Mouse (Mus musculus) thymus, adult 2 months (tissue): ENCODE measurements at regions not wholly inside any gene's neighbourhood (a gene's known extent, or its start where the extent isn't known, plus 50 kb on each side); places are given as distances from the start of the nearest gene placed in this dataset.

Experiments used
- DNase-seq: peaks from one replicate; pipeline ENCODE4 v3.0.0; 2021
- H3K27ac ChIP-seq: fragments of 200-500 bp; 2 replicates; pipeline ENCODE4 v1.5.1; 2012; ENCODE audit warnings: low read length, control low read depth; ENCODE audit not compliant: control insufficient read depth, insufficient read depth
- H3K27me3 ChIP-seq: fragments of 200-500 bp; 2 replicates; pipeline ENCODE4 v1.6.1; 2012; ENCODE audit warnings: mild to moderate bottlenecking, low read length, moderate library complexity, mixed read lengths; ENCODE audit not compliant: control insufficient read depth, insufficient read depth
- H3K36me3 ChIP-seq: fragments of 200-500 bp; 2 replicates; pipeline ENCODE4 v1.6.1; 2012; ENCODE audit warnings: mild to moderate bottlenecking, low read length, moderate library complexity; ENCODE audit not compliant: control insufficient read depth, insufficient read depth
- H3K4me1 ChIP-seq: fragments of 200-500 bp; replicated peaks from 2 replicates; pipeline ENCODE4 v1.6.1; 2012; ENCODE audit warnings: low read length; ENCODE audit not compliant: control insufficient read depth, insufficient read depth
- H3K4me3 ChIP-seq: fragments of 200-500 bp; 2 replicates; pipeline ENCODE4 v1.5.1; 2012; ENCODE audit warnings: mild to moderate bottlenecking, low read length, control low read depth, moderate library complexity; ENCODE audit not compliant: control insufficient read depth, insufficient read depth
- CTCF ChIP-seq: fragments of 200-500 bp; IDR thresholded peaks from 2 replicates; pipeline ENCODE4 v1.5.1; 2012; ENCODE audit warnings: mild to moderate bottlenecking, control low read depth, low read length, moderate library complexity, borderline replicate concordance; ENCODE audit not compliant: control insufficient read depth, poor library complexity, insufficient read depth; ENCODE audit errors: extremely low read depth
- POLR2A ChIP-seq: fragments of 200-500 bp; IDR thresholded peaks from 2 replicates; pipeline ENCODE4 v1.6.1; 2012; ENCODE audit warnings: mild to moderate bottlenecking, low read length, control low read depth, moderate library complexity; ENCODE audit not compliant: control insufficient read depth, poor library complexity, insufficient read depth; ENCODE audit errors: extremely low read depth
- WGBS: fragments of 180-500 bp; shearing (Covaris S2); methylation state at CpG from one replicate; pipeline ENCODE4 v1.1.7; 2018; 5-methylcytosine and 5-hydroxymethylcytosine counted together

DNA sequence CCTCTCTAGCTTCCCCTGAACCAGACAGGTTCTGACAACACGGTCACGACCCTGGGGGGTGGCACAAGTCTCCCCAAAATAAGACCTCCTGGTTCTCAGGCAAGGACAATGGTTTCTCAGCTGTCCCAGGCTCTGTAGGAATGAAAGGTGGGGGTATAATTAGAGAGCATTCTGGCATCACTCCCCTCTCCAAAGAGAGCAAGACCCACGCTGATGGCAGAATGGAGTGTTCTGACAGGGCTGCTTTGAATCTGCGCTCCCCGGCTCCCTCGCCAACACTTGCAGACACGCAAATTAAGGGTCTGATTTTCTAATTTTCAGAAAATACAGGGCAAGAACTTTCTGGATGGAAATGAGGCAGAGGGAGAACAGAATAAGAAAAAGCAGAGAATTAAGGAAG lies 181.2 kb upstream of the Kazn start:
- TF ChIP-seq POLR2A = no peak
- TF ChIP-seq CTCF = no peak
- Histone ChIP-seq H3K36me3 (no peaks in the 10 kb centered on the region), H3K4me3 (no peak overlapping the region), H3K4me1 (no peaks in the 10 kb centered on the region), H3K27me3 (no peaks in the 10 kb centered on the region), H3K27ac (no peak overlapping the region)
- 90% methylated on average over 7 of the region's 7 CpGs for WGBS
- DNase-seq = no peak

DNA sequence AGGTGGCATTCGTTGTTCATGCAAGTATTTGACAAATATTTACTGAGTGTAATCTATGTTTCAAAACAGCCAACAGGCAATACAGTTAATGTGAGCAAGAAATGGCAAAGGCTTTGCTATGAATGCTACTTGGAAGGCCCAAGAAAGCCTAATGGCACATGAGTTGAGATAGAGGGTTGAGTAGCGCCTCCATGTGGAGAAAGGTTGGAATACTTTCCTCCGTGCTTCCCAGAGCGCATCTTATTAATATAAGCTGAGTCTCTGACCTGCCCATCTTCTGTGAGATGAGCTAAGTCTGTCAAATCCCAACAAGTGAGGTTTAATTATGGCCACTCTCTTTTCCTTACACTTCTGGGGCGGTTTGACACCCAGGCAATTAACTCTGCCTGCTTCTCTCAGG lies 175.7 kb upstream of the Kazn start:
- WGBS = 75% methylated on average over 5 of the region's 5 CpGs
- no peak overlapping the region for H3K4me3 ChIP-seq
- H3K27me3 ChIP-seq = no peaks in the 10 kb centered on the region
- H3K4me1 ChIP-seq = no peaks in the 10 kb centered on the region
- no peak overlapping the region for H3K27ac ChIP-seq
- no peaks in the 10 kb centered on the region for H3K36me3 ChIP-seq
- TF ChIP-seq POLR2A (no peak), CTCF (no peak)
- no peak for DNase-seq

DNA sequence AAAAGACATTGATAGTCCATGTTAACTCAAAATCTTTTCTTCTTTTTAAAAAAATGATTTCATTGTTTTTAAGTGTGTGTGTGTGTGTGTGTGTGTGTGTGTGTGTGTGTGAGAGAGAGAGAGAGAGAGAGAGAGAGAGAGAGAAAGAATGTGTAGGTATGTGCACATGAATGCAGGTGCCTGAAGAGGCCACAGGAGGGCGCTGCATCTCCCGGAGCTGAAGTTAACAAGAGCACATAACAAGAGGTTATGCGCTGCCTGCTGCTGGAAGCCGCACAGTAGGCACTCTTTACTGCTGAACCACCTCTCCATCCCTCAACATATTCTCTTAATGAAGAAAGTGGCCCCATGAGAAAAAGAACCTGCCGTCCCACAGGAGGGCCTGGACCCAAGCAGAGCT lies 172.6 kb upstream of the Kazn start:
- Histone ChIP-seq H3K4me3 (no peak overlapping the region), H3K4me1 (no peaks in the 10 kb centered on the region), H3K27me3 (no peaks in the 10 kb centered on the region), H3K36me3 (no peaks in the 10 kb centered on the region), H3K27ac (no peak overlapping the region)
- TF ChIP-seq CTCF = no peak
- TF ChIP-seq POLR2A = no peak
- DNase-seq = no peak
- WGBS = 89% methylated on average over 5 of the region's 5 CpGs

DNA sequence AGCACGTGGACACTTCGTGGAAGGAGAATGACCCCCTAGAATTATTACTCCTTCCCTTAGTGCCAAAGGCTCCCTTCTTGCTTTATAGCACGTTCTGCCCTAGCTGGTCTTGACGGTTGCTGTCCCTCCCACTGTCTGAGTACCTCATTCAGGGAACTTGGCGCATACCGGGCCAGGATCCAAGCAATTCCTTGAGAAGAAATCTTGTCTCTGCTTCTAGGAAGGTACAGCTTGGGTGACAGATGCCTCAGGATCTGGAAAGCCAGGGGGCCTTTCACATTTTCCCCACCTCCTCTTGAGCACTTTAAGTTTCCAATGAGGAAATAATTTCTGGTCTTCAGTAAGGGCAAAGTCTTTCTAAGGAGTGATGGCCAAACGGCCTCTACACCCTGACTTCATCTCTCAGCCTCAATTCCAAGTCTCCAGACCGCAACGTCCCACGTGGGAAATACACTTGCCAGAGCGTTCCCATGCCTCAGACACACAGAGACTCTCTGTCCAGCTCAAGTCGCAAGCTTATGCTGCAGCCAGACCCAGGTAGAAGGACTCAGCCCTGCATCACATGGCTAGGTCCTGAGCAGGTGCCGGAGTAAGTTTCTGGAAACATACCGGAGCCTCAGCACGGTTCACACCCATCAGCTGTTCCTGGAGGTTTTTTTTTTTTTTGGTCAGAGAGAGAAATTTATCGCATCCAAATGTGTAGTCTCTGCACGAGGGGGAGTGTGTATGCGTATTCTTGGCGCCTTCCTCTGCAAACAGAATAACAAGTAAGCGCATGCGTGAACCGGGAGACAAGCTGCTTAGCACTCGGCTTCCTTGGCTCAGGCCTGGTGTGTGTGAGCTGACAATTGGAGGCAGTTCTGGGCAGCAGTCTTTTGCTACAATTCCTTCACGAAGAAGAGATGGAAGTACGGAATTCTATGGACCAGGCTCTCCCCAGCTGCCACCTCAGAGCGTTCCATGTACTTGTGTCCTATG lies 171.7 kb upstream of the Kazn start:
- Histone ChIP-seq H3K36me3 (no peaks in the 10 kb centered on the region), H3K4me3 (no peak overlapping the region)

DNA sequence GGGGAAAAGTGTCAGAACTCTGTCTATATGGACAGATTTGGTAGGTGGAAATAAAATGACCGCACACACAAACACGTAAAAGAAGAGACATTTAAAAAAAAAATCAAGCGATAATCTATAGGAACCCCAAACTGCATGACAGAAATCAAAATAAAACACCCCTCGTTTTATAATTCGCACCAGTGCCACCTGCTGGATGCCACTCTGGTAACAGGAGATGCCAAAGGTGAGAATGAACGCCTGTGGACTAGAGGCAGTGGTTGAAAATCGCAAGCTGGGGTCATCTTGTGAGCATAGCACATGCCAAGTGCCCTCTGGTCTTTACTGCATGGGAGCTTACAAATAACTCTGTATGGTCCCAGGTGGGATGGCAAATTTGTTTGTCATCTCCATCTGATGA lies 158.7 kb upstream of the Kazn start:
- Histone ChIP-seq H3K27ac (no peak overlapping the region), H3K4me1 (no peaks in the 10 kb centered on the region), H3K36me3 (no peaks in the 10 kb centered on the region), H3K27me3 (no peaks in the 10 kb centered on the region), H3K4me3 (no peak overlapping the region)
- no peak for DNase-seq
- TF ChIP-seq CTCF = no peak
- no peak for TF ChIP-seq POLR2A
- WGBS = 66% methylated on average over 7 of the region's 7 CpGs

More for the DNA sequence above, 171.7 kb upstream of the Kazn start:
- Histone ChIP-seq H3K4me1 (no peaks in the 10 kb centered on the region), H3K27me3 (no peaks in the 10 kb centered on the region), H3K27ac (no peak overlapping the region)
- no peak for DNase-seq
- 84% methylated on average over 26 of the region's 26 CpGs for WGBS
- TF ChIP-seq POLR2A = no peak
- no peak for TF ChIP-seq CTCF

DNA sequence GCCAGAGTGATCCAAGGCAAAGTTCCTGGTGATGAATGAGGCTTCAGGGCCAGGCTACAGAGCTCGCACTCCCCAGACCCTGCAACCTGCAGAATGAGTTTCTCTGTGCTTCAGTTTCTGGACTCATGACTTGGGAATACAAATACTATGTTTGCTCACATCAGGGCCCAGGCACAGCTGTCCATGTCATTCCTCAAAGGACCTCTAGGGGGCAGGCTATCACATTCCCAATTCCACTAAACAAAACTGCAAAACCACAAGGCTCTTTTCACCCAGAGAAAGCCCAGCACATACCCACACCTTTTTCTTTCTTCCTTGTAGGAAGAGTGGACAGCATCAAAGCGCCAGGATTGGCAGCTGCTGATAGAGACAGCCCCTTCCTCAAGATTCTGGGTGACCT lies 153.7 kb upstream of the Kazn start:
- Histone ChIP-seq H3K4me3 (no peak overlapping the region), H3K27ac (no peak overlapping the region), H3K4me1 (no peaks in the 10 kb centered on the region), H3K36me3 (no peaks in the 10 kb centered on the region), H3K27me3 (no peaks in the 10 kb centered on the region)
- DNase-seq = no peak
- TF ChIP-seq POLR2A (no peak), CTCF (no peak)
- 57% methylated on average over 2 of the region's 2 CpGs for WGBS

DNA sequence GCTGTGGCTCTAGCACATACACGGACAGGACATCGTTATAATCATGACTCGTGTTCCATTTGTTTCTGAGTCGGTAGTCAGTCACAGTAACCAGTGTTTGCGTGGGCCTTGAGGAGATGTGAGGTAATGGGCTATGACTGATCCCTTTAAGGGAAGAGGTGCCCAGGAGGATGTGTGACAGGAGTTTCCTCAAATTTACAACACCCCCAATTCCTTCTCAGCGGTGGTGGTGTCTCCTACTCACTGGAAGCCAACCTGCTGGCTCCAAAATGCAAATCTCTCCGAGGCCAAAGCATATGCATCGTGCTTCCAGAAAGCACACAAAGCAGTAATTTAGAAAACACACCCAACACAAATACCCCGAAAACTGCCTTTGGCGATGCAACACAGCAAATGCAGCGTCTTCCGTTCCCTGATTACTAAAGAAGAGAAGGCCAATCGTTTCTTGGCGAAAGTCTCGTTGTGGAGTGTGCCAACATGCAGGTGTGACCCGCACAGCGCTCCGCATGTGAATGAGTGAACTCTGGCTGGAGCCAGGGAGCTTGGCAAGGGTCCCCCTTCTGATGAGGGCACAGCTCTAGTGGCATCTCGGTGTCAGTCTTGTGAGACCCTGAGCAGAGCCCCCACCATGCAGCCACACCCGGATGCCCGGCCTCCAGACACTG lies 151.5 kb upstream of the Kazn start:
- Histone ChIP-seq H3K4me3 (no peak overlapping the region), H3K27me3 (no peaks in the 10 kb centered on the region), H3K27ac (no peak overlapping the region), H3K36me3 (no peaks in the 10 kb centered on the region), H3K4me1 (no peaks in the 10 kb centered on the region)
- TF ChIP-seq POLR2A (no peak), CTCF (no peak)
- no peak for DNase-seq
- WGBS = 87% methylated on average over 21 of the region's 21 CpGs
